Mouse (Mus musculus): Measurements from ENCODE around the gene Vmn1r211. TPM values are rescaled to one million over a fixed set of nuclear protein-coding genes. Genes with fewer than 3 reads are reported as not detected.
"Not testable (repeated sequence)": the region's sequence is repeated elsewhere in the genome, so short reads cannot be mapped to it uniquely, and the experiment has no call there.

Gene Vmn1r211
- polyA plus RNA-seq (2014; fragmentation: Nextera tagmentation; extraction: Ambion mirVana) = not detected in 2 replicates

DNA sequence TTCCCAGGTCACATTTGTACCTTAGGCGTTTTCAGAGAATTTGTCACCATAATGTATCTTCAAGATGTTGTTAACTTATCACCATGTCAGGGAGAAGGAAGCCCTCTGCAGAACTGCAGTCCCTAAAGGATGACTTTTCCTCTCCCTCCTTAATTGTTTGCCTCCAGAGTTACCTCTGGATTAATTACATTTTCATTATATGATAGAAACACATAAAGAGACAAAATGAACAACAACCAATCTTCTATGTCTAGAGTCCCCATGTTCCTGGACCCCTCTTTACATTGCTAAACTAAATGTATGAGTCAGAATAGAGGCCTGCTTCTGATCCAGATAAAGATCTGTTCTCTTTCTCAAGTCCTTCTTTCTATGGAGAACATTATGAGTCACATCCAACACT is at the start of gene Vmn1r211:
TSS of gene Vmn1r211 (minus strand) at position 101 of the 400 bp plus-strand sequence.
- H3K9ac ChIP-seq (replicated peaks; ENCODE audit: low read length) = no peak within 1 kb of the TSS
- WGBS = 86% methylated on average over 1 of the region's 1 CpGs
- H3K27ac ChIP-seq (replicated peaks; ENCODE audit: low read depth, low read length) = no peak within 1 kb of the TSS
- H3K4me1 ChIP-seq (ENCODE audit: control insufficient read depth, insufficient read depth, low read length) = no peaks in the 10 kb centered on the region
- no peaks in the 10 kb centered on the region for H3K27me3 ChIP-seq (ENCODE audit: control insufficient read depth, insufficient read depth, low read length)
- no peak within 1 kb of the TSS for H3K4me2 ChIP-seq (ENCODE audit: low read length)
- H3K9me3 ChIP-seq (ENCODE audit: control insufficient read depth, low read length) = no peaks in the 10 kb centered on the region
- no peak for ATAC-seq (ENCODE audit: low FRiP score, low TSS enrichment)
- no peaks in the 10 kb centered on the region for H3K36me3 ChIP-seq (ENCODE audit: control insufficient read depth, insufficient read depth, low read length)
- no peak for DNase-seq
- H3K4me3 ChIP-seq (replicated peaks; ENCODE audit: low read depth, low read length) = no peak within 1 kb of the TSS

GRCm38 (mm10) chr13:22884105-22884504 is 26.7 kb upstream of the Vmn1r211 start, which contains the start of gene Vmn1r212:
Gene Vmn1r212 (minus strand): TSS chr13:22884205.
- H3K4me3 ChIP-seq (replicated peaks; ENCODE audit: low read depth, low read length) = no peak within 1 kb of the TSS
- no peak for ATAC-seq (ENCODE audit: low FRiP score, low TSS enrichment)
- WGBS = 83% methylated on average over 4 of the region's 4 CpGs
- H3K9me3 ChIP-seq (ENCODE audit: control insufficient read depth, low read length) = no peaks in the 10 kb centered on the region
- H3K4me2 ChIP-seq (ENCODE audit: low read length) = no peak within 1 kb of the TSS
- no peak for DNase-seq
- H3K36me3 ChIP-seq (ENCODE audit: control insufficient read depth, insufficient read depth, low read length) = no peaks in the 10 kb centered on the region
- H3K4me1 ChIP-seq (ENCODE audit: control insufficient read depth, insufficient read depth, low read length) = no peaks in the 10 kb centered on the region
- no peak within 1 kb of the TSS for H3K27ac ChIP-seq (replicated peaks; ENCODE audit: low read depth, low read length)
- H3K27me3 ChIP-seq (ENCODE audit: control insufficient read depth, insufficient read depth, low read length) = no peaks in the 10 kb centered on the region
- H3K9ac ChIP-seq (replicated peaks; ENCODE audit: low read length) = no peak within 1 kb of the TSS

DNA sequence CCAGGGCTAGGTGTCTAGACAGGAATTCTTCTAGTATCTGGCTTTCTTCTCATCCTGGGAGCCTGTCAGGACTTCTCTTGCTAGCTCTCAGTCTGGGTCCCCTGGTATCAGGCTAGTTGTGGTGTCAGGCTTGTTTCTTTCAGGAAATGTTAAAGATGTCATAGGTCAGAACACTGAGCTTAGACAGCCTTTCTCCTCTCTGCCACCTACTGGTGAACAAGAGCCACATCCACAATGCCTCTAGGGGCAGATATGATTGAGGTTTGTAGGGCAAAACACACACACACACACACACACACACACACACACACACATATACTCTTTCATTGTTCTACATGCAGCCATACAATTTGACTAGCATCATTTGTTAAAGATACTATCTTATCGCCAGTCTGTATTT is 21.9 kb upstream of the Vmn1r211 start:
- Histone ChIP-seq H3K4me2 (ENCODE audit: low read length) (no peak overlapping the region), H3K4me3 (replicated peaks; ENCODE audit: low read depth, low read length) (no peak overlapping the region), H3K9me3 (ENCODE audit: control insufficient read depth, low read length) (no peaks in the 10 kb centered on the region), H3K9ac (replicated peaks; ENCODE audit: low read length) (no peak overlapping the region), H3K36me3 (ENCODE audit: control insufficient read depth, insufficient read depth, low read length) (no peaks in the 10 kb centered on the region), H3K27ac (replicated peaks; ENCODE audit: low read depth, low read length) (no peak overlapping the region), H3K4me1 (ENCODE audit: control insufficient read depth, insufficient read depth, low read length) (no peaks in the 10 kb centered on the region), H3K27me3 (ENCODE audit: control insufficient read depth, insufficient read depth, low read length) (no peaks in the 10 kb centered on the region)
- ATAC-seq (ENCODE audit: low FRiP score, low TSS enrichment) = no peak
- 94% methylated on average over 1 of the region's 1 CpGs for WGBS
- no peak for DNase-seq

DNA sequence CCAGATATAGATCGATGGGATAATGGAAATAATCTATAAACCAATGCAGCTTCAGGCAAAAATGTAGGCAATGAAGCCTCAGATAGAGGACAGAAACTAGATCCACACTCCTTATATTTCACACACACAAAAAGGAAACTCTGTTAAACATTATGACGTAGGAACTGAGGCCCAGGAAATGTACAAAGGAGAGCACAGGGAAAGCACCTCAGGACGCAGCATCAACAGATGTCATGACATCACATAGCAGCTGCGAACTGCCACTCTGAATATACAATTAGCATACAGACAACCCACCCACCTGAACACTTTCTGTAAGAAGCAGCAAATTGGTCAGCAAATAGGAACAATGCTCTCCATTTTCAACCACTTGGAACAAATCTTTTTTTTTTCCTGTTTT is 2.6 kb downstream of the Vmn1r211 start:
- Histone ChIP-seq H3K4me2 (ENCODE audit: low read length) (no peak overlapping the region), H3K9ac (replicated peaks; ENCODE audit: low read length) (no peak overlapping the region), H3K9me3 (ENCODE audit: control insufficient read depth, low read length) (no peaks in the 10 kb centered on the region), H3K27ac (replicated peaks; ENCODE audit: low read depth, low read length) (no peak overlapping the region), H3K4me3 (replicated peaks; ENCODE audit: low read depth, low read length) (no peak overlapping the region), H3K36me3 (ENCODE audit: control insufficient read depth, insufficient read depth, low read length) (no peaks in the 10 kb centered on the region), H3K4me1 (ENCODE audit: control insufficient read depth, insufficient read depth, low read length) (no peaks in the 10 kb centered on the region), H3K27me3 (ENCODE audit: control insufficient read depth, insufficient read depth, low read length) (no peaks in the 10 kb centered on the region)
- ATAC-seq (ENCODE audit: low FRiP score, low TSS enrichment) = no peak
- DNase-seq = no peak
- 73% methylated on average over 4 of the region's 4 CpGs for WGBS

DNA sequence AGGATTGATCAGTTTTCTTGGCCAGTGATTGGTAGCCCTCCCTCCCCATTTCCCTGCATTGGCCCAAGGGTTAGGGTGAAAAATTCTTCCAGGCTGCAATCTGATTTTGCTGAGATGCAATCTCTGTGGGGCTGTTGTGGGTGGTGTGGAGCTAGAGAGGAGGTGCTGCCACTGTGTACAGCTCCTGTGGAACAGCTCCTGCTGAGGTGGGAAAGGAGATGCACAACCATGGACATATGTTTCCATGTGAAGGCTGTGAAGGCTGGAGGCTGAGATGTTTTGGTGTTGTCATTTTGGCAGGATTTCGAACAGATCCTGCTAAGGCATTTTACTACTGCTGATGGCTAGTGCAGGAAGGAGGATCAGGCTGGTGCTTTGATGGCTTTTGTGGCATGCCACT is 10.6 kb downstream of the Vmn1r211 start:
- no peaks in the 10 kb centered on the region for H3K4me1 ChIP-seq (ENCODE audit: control insufficient read depth, insufficient read depth, low read length)
- ATAC-seq (ENCODE audit: low FRiP score, low TSS enrichment) = no peak
- no peak for DNase-seq
- no peak overlapping the region for H3K9ac ChIP-seq (replicated peaks; ENCODE audit: low read length)
- no peak overlapping the region for H3K4me3 ChIP-seq (replicated peaks; ENCODE audit: low read depth, low read length)
- H3K4me2 ChIP-seq (ENCODE audit: low read length) = no peak overlapping the region
- H3K9me3 ChIP-seq (ENCODE audit: control insufficient read depth, low read length) = no peaks in the 10 kb centered on the region
- 80% methylated on average over 1 of the region's 1 CpGs for WGBS
- no peak overlapping the region for H3K27ac ChIP-seq (replicated peaks; ENCODE audit: low read depth, low read length)
- no peaks in the 10 kb centered on the region for H3K27me3 ChIP-seq (ENCODE audit: control insufficient read depth, insufficient read depth, low read length)
- no peaks in the 10 kb centered on the region for H3K36me3 ChIP-seq (ENCODE audit: control insufficient read depth, insufficient read depth, low read length)

- H3K4me1 ChIP-seq (ENCODE audit: control insufficient read depth, insufficient read depth, low read length); ATAC-seq (ENCODE audit: low FRiP score, low TSS enrichment); H3K27me3 ChIP-seq (ENCODE audit: control insufficient read depth, insufficient read depth, low read length); H3K4me3 ChIP-seq (replicated peaks; ENCODE audit: low read depth, low read length); H3K36me3 ChIP-seq (ENCODE audit: control insufficient read depth, insufficient read depth, low read length); DNase-seq; H3K27ac ChIP-seq (replicated peaks; ENCODE audit: low read depth, low read length); H3K4me2 ChIP-seq (ENCODE audit: low read length); H3K9me3 ChIP-seq (ENCODE audit: control insufficient read depth, low read length); H3K9ac ChIP-seq (replicated peaks; ENCODE audit: low read length): not testable (repeated sequence)
- WGBS = 40% methylated on average over 3 of the region's 3 CpGs
These were observed 13.1 kb downstream of the Vmn1r211 start for GRCm38 (mm10) chr13:22844304-22844703.

GRCm38 (mm10) chr13:22831248-22831647 is 26.1 kb downstream of the Vmn1r211 start, which contains the start of gene Vmn1r210:
Gene Vmn1r210 (minus strand): TSS chr13:22831348.
- Histone ChIP-seq H3K4me2 (ENCODE audit: low read length) (no peak within 1 kb of the TSS), H3K4me1 (ENCODE audit: control insufficient read depth, insufficient read depth, low read length) (no peaks in the 10 kb centered on the region), H3K27me3 (ENCODE audit: control insufficient read depth, insufficient read depth, low read length) (no peaks in the 10 kb centered on the region), H3K9me3 (ENCODE audit: control insufficient read depth, low read length) (no peaks in the 10 kb centered on the region), H3K9ac (replicated peaks; ENCODE audit: low read length) (no peak within 1 kb of the TSS), H3K27ac (replicated peaks; ENCODE audit: low read depth, low read length) (no peak within 1 kb of the TSS), H3K4me3 (replicated peaks; ENCODE audit: low read depth, low read length) (no peak within 1 kb of the TSS), H3K36me3 (ENCODE audit: control insufficient read depth, insufficient read depth, low read length) (no peaks in the 10 kb centered on the region)
- DNase-seq (no peak), ATAC-seq (ENCODE audit: low FRiP score, low TSS enrichment) (no peak)
- WGBS = 66% methylated on average over 4 of the region's 4 CpGs

DNA sequence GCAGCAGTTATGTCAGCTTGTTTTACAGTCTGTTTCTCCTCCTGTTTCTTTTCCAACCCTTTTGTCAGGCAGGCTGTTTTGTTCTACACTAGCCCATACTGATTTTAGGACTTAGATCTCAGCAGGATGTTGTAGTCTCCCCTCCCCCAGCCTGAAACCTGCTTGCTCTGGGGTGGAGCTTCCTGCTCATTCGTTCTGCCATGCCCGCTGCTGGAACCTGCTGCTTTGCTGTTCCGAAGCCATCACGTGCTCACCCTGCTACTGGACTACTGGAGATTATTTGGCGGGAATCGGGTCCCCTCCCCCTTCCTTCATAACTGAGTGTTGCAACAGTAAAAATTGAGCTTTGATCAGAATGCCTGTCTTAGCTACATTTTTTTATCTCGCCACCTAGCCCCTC is 28.0 kb downstream of the Vmn1r211 start:
- H3K4me3 ChIP-seq (replicated peaks; ENCODE audit: low read depth, low read length); H3K9ac ChIP-seq (replicated peaks; ENCODE audit: low read length); H3K4me1 ChIP-seq (ENCODE audit: control insufficient read depth, insufficient read depth, low read length); H3K36me3 ChIP-seq (ENCODE audit: control insufficient read depth, insufficient read depth, low read length); H3K27me3 ChIP-seq (ENCODE audit: control insufficient read depth, insufficient read depth, low read length); H3K27ac ChIP-seq (replicated peaks; ENCODE audit: low read depth, low read length); ATAC-seq (ENCODE audit: low FRiP score, low TSS enrichment); H3K9me3 ChIP-seq (ENCODE audit: control insufficient read depth, low read length); DNase-seq; H3K4me2 ChIP-seq (ENCODE audit: low read length): not testable (repeated sequence)
- 36% methylated on average over 7 of the region's 7 CpGs for WGBS

DNA sequence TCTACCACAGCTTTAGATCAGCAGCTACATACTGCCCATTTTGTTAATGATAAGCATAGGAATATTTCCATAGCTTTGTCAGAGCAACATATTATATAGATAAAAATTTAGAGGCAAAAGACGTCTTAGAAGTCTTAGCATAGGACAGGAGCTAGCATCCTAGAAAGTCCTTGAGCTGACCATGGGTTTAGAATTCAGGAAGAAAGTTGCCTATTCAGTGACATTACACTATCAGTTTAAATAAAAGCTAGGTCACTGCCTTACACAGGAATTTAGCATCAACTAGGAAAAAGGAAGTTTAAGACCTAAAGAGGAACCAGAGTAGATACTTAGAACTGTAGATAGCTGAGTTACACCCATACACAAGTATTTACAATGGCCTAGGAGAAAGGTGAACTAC is 35.8 kb downstream of the Vmn1r211 start:
- not testable (repeated sequence) for H3K4me3 ChIP-seq (replicated peaks; ENCODE audit: low read depth, low read length); H3K4me1 ChIP-seq (ENCODE audit: control insufficient read depth, insufficient read depth, low read length); ATAC-seq (ENCODE audit: low FRiP score, low TSS enrichment); H3K36me3 ChIP-seq (ENCODE audit: control insufficient read depth, insufficient read depth, low read length); H3K27ac ChIP-seq (replicated peaks; ENCODE audit: low read depth, low read length); DNase-seq; H3K9me3 ChIP-seq (ENCODE audit: control insufficient read depth, low read length); H3K4me2 ChIP-seq (ENCODE audit: low read length); H3K27me3 ChIP-seq (ENCODE audit: control insufficient read depth, insufficient read depth, low read length); H3K9ac ChIP-seq (replicated peaks; ENCODE audit: low read length)
- WGBS = 91% methylated on average over 1 of the region's 1 CpGs

Data from midbrain, embryonic 14.5 days (tissue).